Mouse (Mus musculus): Measurements from ENCODE around the gene C2cd2. TPM values are rescaled to one million over a fixed set of nuclear protein-coding genes. Genes with fewer than 3 reads are reported as not detected.

C2cd2 gene
- 21.7 and 31.6 TPM in 2 replicates for polyA plus RNA-seq (2012; ENCODE audit: low replicate concordance)

DNA sequence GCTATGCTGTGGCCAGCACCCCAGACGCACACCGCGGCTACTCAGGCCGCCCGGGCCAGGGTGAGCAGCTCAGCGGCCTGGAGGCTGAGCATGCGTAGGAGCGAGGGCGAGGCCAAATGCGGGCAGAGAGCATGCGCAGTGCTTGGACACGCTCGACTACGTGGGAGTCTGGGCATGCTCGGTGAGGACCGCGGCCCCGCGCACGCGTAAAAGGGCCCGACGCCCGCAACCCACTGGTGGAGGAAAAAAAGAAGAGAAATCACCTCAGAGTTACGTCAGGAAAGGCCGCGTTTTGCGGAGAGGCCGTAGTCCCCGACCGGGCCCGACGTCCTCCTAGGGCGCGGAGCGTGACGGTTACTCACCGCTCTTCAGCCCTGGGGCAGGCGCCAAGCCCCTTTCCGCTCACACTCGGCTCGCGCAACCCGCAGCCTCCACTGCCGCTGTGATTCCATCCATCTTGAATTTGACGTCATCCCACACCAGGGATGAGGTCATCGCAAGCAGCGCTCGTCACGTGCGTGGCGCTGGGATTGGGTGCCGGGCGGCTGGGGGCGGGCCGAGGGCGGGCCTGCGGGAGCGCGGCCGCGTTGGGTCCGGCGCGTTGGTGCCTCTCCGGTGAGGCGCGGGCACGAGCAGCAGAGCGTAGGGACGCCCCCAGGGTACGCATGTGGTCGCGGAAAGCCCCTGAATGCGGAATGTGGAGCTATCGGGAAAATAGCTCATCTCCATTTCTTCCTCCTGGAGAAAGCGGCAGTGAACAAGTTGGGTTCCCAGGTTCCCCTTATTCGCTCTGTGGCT is at the start of gene C2cd2, which contains the start of gene Zbtb21:
TSS of gene C2cd2 (minus strand) at position 448 of the 798 bp plus-strand sequence.
TSS of gene Zbtb21 (minus strand) at position 472 of the 798 bp plus-strand sequence.

DNA sequence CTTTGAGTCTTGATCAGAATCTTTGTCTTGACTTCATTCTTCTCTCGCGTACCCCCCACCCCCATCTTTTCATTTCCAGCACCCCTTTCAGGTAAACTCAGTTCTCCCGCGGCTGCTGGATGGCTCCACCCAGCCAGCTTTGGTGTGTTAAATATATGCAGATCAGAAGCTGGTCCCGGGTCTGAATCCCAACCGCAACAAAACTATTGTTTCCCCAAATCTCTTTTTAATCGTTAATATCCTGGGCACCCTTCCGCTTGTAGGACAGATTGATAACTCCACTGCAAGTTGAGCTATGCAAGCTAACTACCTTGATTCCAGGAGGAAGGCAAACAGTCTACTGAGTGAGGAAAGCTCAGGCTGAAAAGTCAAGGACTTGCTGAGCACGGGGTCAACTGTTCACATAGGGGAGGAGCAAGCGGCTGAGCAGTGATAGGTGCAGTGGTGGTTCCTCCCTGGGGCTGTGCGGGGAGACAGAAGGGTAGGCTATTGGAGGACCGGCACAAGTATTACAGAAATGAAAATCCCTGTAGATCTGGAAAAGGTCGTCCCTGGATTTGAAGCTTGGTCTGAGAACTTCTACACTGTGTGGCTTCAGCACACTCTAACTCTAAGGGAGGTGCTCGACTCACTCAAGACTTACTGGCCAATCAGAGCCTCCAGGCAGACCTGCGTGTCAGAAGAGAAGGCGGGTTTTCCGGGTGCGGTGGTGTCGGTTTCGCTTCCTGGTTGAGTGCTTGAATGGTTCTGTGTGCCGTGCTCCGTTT is 34.4 kb upstream of the C2cd2 start, which contains the start of gene B230307C23Rik:
TSS of gene B230307C23Rik (plus strand) at position 700 of the 767 bp plus-strand sequence.

DNA sequence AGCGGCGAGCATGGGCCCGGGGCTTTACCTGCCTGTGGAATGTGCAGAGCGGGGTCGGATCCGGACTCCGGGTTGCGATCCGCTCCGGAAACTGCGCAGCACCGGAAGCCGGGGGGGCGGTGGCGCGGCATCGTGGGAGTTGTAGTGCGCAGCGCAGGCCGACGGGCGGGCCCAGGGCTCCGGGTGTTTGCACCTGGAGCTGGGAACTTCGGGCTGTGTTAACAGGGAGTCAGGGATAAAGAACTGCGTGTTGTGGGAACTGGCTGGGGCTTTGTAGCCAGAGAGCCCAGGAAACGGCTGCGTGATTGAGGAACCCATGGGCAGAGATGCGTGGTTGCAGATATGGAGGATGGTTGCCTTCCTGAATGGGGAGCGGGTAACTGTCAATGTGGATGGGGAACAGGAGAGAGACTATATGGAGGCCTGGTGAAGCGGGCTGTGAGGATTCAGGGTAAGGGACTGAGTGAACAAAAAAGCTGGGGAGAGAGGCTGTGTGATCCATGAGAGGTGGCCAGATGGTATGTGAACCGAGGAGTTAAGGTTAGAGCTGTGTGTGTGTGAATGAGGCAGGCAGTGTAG is 110.6 kb downstream of the C2cd2 start, which contains the start of gene Prdm15:
TSS of gene Prdm15 (minus strand) at position 110 of the 579 bp plus-strand sequence.

Other genes starting within 250 kb of the C2cd2 start
- not detected in 2 replicates for gene Ripk4, start 198.8 kb downstream of the C2cd2 start, polyA plus RNA-seq (2012; ENCODE audit: low replicate concordance)
- 0.73 and 2.9 TPM in 2 replicates for gene Prdm15, start 110.7 kb downstream of the C2cd2 start, polyA plus RNA-seq (2012; ENCODE audit: low replicate concordance)
- gene Zbtb21, start within 50 bp of the C2cd2 start, polyA plus RNA-seq (2012; ENCODE audit: low replicate concordance), result 22.1 and 25.3 TPM in 2 replicates
- gene B230307C23Rik, start 34.7 kb upstream of the C2cd2 start, polyA plus RNA-seq (2012; ENCODE audit: low replicate concordance), result 1.6 TPM in 1 of 2 replicates, not detected in the other
- 0.18 and 1.4 TPM in 2 replicates for gene A630089N07Rik, start 119.9 kb upstream of the C2cd2 start, polyA plus RNA-seq (2012; ENCODE audit: low replicate concordance)

Data from leukemia stem cell, adult 10-12 weeks (primary cell).